Mouse (Mus musculus) liver, embryonic 15.5 days (tissue): ENCODE results near the gene Eppin. TPM values are rescaled to one million over a fixed set of nuclear protein-coding genes. Genes with fewer than 3 reads are reported as not detected.
"Not testable (repeated sequence)": the region's sequence is repeated elsewhere in the genome, so short reads cannot be mapped to it uniquely, and the experiment has no call there.

Experiments used
- ATAC-seq: fragments of 200-750 bp; cut with Nextera tagmentation; 2 replicates; pipeline ENCODE4 v1.8.0; 2017; ENCODE audit warnings: moderate number of reproducible peaks, mild to moderate bottlenecking, moderate library complexity; ENCODE audit not compliant: insufficient read depth
- H3K27ac ChIP-seq: fragments of 300-500 bp; sonication (generic); replicated peaks from 2 replicates; pipeline ENCODE4 v1.5.1; 2015; ENCODE audit warnings: mild to moderate bottlenecking, inconsistent platforms
- H3K27me3 ChIP-seq: fragments of 300-500 bp; sonication (generic); 2 replicates; pipeline ENCODE4 v1.6.1; 2015; ENCODE audit warnings: mild to moderate bottlenecking, inconsistent platforms
- H3K36me3 ChIP-seq: fragments of 300-500 bp; sonication (generic); replicated peaks from 2 replicates; pipeline ENCODE4 v1.6.1; 2015; ENCODE audit warnings: moderate library complexity, mild to moderate bottlenecking, inconsistent platforms
- H3K4me1 ChIP-seq: fragments of 300-500 bp; sonication (generic); replicated peaks from 2 replicates; pipeline ENCODE4 v1.6.1; 2015; ENCODE audit warnings: inconsistent platforms
- H3K4me2 ChIP-seq: fragments of 300-500 bp; sonication (generic); 2 replicates; pipeline ENCODE4 v1.6.1; 2015; ENCODE audit warnings: moderate library complexity, mild to moderate bottlenecking, inconsistent platforms
- H3K4me3 ChIP-seq: fragments of 300-500 bp; sonication (generic); replicated peaks from 2 replicates; pipeline ENCODE4 v1.5.1; 2015; ENCODE audit warnings: mild to moderate bottlenecking, inconsistent platforms
- H3K9ac ChIP-seq: fragments of 300-500 bp; sonication (generic); 2 replicates; pipeline ENCODE4 v1.6.1; 2015; ENCODE audit warnings: moderate library complexity, mild to moderate bottlenecking, inconsistent platforms
- H3K9me3 ChIP-seq: fragments of 300-500 bp; sonication (generic); replicated peaks from 2 replicates; pipeline ENCODE4 v1.6.1; 2016; ENCODE audit warnings: inconsistent platforms
- WGBS: fragments of 180-500 bp; shearing (Covaris S2); methylation state at CpG from one replicate; pipeline ENCODE4 v1.1.7; 2015; ENCODE audit warnings: mixed read lengths; ENCODE audit not compliant: insufficient replicate concordance; 5-methylcytosine and 5-hydroxymethylcytosine counted together
- polyA plus RNA-seq: library from polyadenylated mRNA; unstranded; fragments of >200 nt; fragmentation: Nextera tagmentation; extraction: Ambion mirVana; gene quantifications from 2 replicates; pipeline ENCODE4 v1.2.1, GENCODE M21; 2015

Eppin gene
- not detected in 2 replicates for polyA plus RNA-seq

- Histone ChIP-seq H3K27ac (no peak within 1 kb of the TSS), H3K4me1 (no peaks in the 10 kb centered on the region), H3K9me3 (no peaks in the 10 kb centered on the region), H3K9ac (no peak within 1 kb of the TSS), H3K4me2 (no peak within 1 kb of the TSS), H3K36me3 (no peaks in the 10 kb centered on the region), H3K4me3 (no peak within 1 kb of the TSS), H3K27me3 (no peaks in the 10 kb centered on the region)
- no peak for ATAC-seq
- whole genome bisulfite sequencing = 45% methylated on average over 4 of the region's 4 CpGs
Measured at GRCm38 (mm10) chr2:164593494-164593893, at the start of gene Eppin. Eppin (minus strand) TSS chr2:164593594.

GRCm38 (mm10) chr2:164641881-164642673, 48.7 kb upstream of the Eppin start:
- WGBS = 70% methylated on average over 13 of the region's 13 CpGs
- Histone ChIP-seq H3K4me1 (no peaks in the 10 kb centered on the region), H3K9ac (no peak overlapping the region), H3K9me3 (no peaks in the 10 kb centered on the region), H3K27me3 (no peaks in the 10 kb centered on the region), H3K4me2 (no peak overlapping the region), H3K36me3 (no peaks in the 10 kb centered on the region), H3K4me3 (no peak overlapping the region), H3K27ac (no peak overlapping the region)
- no peak for ATAC-seq

GRCm38 (mm10) chr2:164641129-164641528, 47.7 kb upstream of the Eppin start:
- Histone ChIP-seq H3K27ac (no peak overlapping the region), H3K4me1 (no peaks in the 10 kb centered on the region), H3K9ac (no peak overlapping the region), H3K36me3 (no peaks in the 10 kb centered on the region), H3K9me3 (no peaks in the 10 kb centered on the region), H3K27me3 (no peaks in the 10 kb centered on the region), H3K4me2 (no peak overlapping the region), H3K4me3 (no peak overlapping the region)
- no peak for ATAC-seq
- WGBS = 28% methylated on average over 7 of the region's 7 CpGs

- ATAC-seq = no peak
- Histone ChIP-seq H3K4me3 (no peak within 1 kb of the TSS), H3K4me2 (no peak within 1 kb of the TSS), H3K9ac (no peak within 1 kb of the TSS), H3K9me3 (no peaks in the 10 kb centered on the region), H3K4me1 (no peaks in the 10 kb centered on the region), H3K27me3 (no peaks in the 10 kb centered on the region), H3K27ac (no peak within 1 kb of the TSS), H3K36me3 (no peaks in the 10 kb centered on the region)
- WGBS = 66% methylated on average over 3 of the region's 3 CpGs
Measured at GRCm38 (mm10) chr2:164638696-164639095, 45.3 kb upstream of the Eppin start, which contains the start of gene Wfdc16. Wfdc16 (minus strand) TSS chr2:164638796.

GRCm38 (mm10) chr2:164635266-164635665, 41.9 kb upstream of the Eppin start:
- Histone ChIP-seq H3K27ac (no peak overlapping the region), H3K27me3 (no peaks in the 10 kb centered on the region), H3K4me1 (no peaks in the 10 kb centered on the region), H3K4me2 (no peak overlapping the region), H3K9me3 (no peaks in the 10 kb centered on the region), H3K9ac (no peak overlapping the region), H3K36me3 (no peaks in the 10 kb centered on the region), H3K4me3 (no peak overlapping the region)
- 70% methylated on average over 9 of the region's 9 CpGs for WGBS
- ATAC-seq = no peak

GRCm38 (mm10) chr2:164621775-164622174, 28.4 kb upstream of the Eppin start:
- Histone ChIP-seq H3K27me3 (no peaks in the 10 kb centered on the region), H3K4me1 (no peaks in the 10 kb centered on the region), H3K4me2 (no peak overlapping the region), H3K36me3 (no peaks in the 10 kb centered on the region), H3K9ac (no peak overlapping the region), H3K4me3 (no peak overlapping the region), H3K9me3 (no peaks in the 10 kb centered on the region), H3K27ac (no peak overlapping the region)
- ATAC-seq = no peak
- 57% methylated on average over 4 of the region's 4 CpGs for WGBS

GRCm38 (mm10) chr2:164619050-164619449, 25.7 kb upstream of the Eppin start:
- Histone ChIP-seq H3K4me1 (no peaks in the 10 kb centered on the region), H3K27ac (no peak overlapping the region), H3K4me2 (no peak overlapping the region), H3K9me3 (no peaks in the 10 kb centered on the region), H3K9ac (no peak overlapping the region), H3K27me3 (no peaks in the 10 kb centered on the region), H3K36me3 (no peaks in the 10 kb centered on the region), H3K4me3 (no peak overlapping the region)
- WGBS = 61% methylated on average over 5 of the region's 5 CpGs
- no peak for ATAC-seq

- ATAC-seq = no peak
- H3K27me3 ChIP-seq = no peaks in the 10 kb centered on the region
- WGBS = 56% methylated on average over 3 of the region's 3 CpGs
- H3K4me3 ChIP-seq = no peak overlapping the region
- H3K4me1 ChIP-seq = no peaks in the 10 kb centered on the region
- H3K27ac ChIP-seq = no peak overlapping the region
- H3K9me3 ChIP-seq = no peaks in the 10 kb centered on the region
- no peak overlapping the region for H3K4me2 ChIP-seq
- no peak overlapping the region for H3K9ac ChIP-seq
- H3K36me3 ChIP-seq = no peaks in the 10 kb centered on the region
Measured at GRCm38 (mm10) chr2:164615386-164615785, 22.0 kb upstream of the Eppin start.

GRCm38 (mm10) chr2:164613471-164613870, 20.1 kb upstream of the Eppin start, which contains the start of the genes Wfdc6b and Wfdc8:
Wfdc6b (plus strand) TSS chr2:164613522.
Wfdc8 (minus strand) TSS chr2:164613626.
- not testable (repeated sequence) for H3K36me3 ChIP-seq, H3K9ac ChIP-seq, H3K4me3 ChIP-seq, H3K4me2 ChIP-seq, H3K27ac ChIP-seq, H3K27me3 ChIP-seq, ATAC-seq, H3K9me3 ChIP-seq, H3K4me1 ChIP-seq
- WGBS = 54% methylated on average over 8 of the region's 8 CpGs

GRCm38 (mm10) chr2:164608781-164609180, 15.4 kb upstream of the Eppin start:
- Histone ChIP-seq H3K9me3 (no peaks in the 10 kb centered on the region), H3K27ac (no peak overlapping the region), H3K4me2 (no peak overlapping the region), H3K4me3 (no peak overlapping the region), H3K27me3 (no peaks in the 10 kb centered on the region), H3K36me3 (no peaks in the 10 kb centered on the region), H3K4me1 (no peaks in the 10 kb centered on the region), H3K9ac (no peak overlapping the region)
- whole genome bisulfite sequencing = 61% methylated on average over 6 of the region's 6 CpGs
- no peak for ATAC-seq

- no peak overlapping the region for H3K9ac ChIP-seq
- no peak overlapping the region for H3K27ac ChIP-seq
- H3K4me3 ChIP-seq = no peak overlapping the region
- H3K9me3 ChIP-seq = no peaks in the 10 kb centered on the region
- H3K4me1 ChIP-seq = no peaks in the 10 kb centered on the region
- H3K4me2 ChIP-seq = no peak overlapping the region
- H3K36me3 ChIP-seq = no peaks in the 10 kb centered on the region
- no peak for ATAC-seq
- 69% methylated on average over 8 of the region's 8 CpGs for WGBS
- no peaks in the 10 kb centered on the region for H3K27me3 ChIP-seq
Measured at GRCm38 (mm10) chr2:164604411-164604810, 11.0 kb upstream of the Eppin start.

GRCm38 (mm10) chr2:164603482-164603881, 10.1 kb upstream of the Eppin start:
- WGBS = 61% methylated on average over 3 of the region's 3 CpGs
- no peak for ATAC-seq
- no peaks in the 10 kb centered on the region for H3K27me3 ChIP-seq
- H3K36me3 ChIP-seq = no peaks in the 10 kb centered on the region
- H3K9ac ChIP-seq = no peak overlapping the region
- H3K4me3 ChIP-seq = no peak overlapping the region
- H3K27ac ChIP-seq = no peak overlapping the region
- no peaks in the 10 kb centered on the region for H3K4me1 ChIP-seq
- H3K4me2 ChIP-seq = no peak overlapping the region
- no peaks in the 10 kb centered on the region for H3K9me3 ChIP-seq
